Mouse (Mus musculus) neural tube, embryonic 14.5 days (tissue): ENCODE measurements around the gene Zan. TPM values are rescaled to one million over a fixed set of nuclear protein-coding genes. Genes with fewer than 3 reads are reported as not detected.
"Not testable (repeated sequence)": the region's sequence is repeated elsewhere in the genome, so short reads cannot be mapped to it uniquely, and the experiment has no call there.

Experiments used
- ATAC-seq: fragments of 200-750 bp; cut with Nextera tagmentation; 2 replicates; pipeline ENCODE4 v1.8.0; 2017; ENCODE audit warnings: low read depth, mild to moderate bottlenecking, moderate TSS enrichment, moderate library complexity
- H3K27ac ChIP-seq: fragments of 300-500 bp; sonication (generic); 2 replicates; pipeline ENCODE4 v1.5.1; 2014; ENCODE audit warnings: low read depth, mild to moderate bottlenecking, control low read depth, low read length, moderate library complexity, mixed read lengths
- H3K27me3 ChIP-seq: fragments of 300-500 bp; sonication (generic); 2 replicates; pipeline ENCODE4 v1.6.1; 2014; ENCODE audit warnings: low read length; ENCODE audit not compliant: control insufficient read depth, insufficient read depth
- H3K36me3 ChIP-seq: fragments of 300-500 bp; sonication (generic); 2 replicates; pipeline ENCODE4 v1.6.1; 2014; ENCODE audit warnings: low read length, mixed read lengths; ENCODE audit not compliant: control insufficient read depth, insufficient read depth
- H3K4me1 ChIP-seq: fragments of 300-500 bp; sonication (generic); 2 replicates; pipeline ENCODE4 v1.6.1; 2014; ENCODE audit warnings: low read length; ENCODE audit not compliant: control insufficient read depth, insufficient read depth
- H3K4me2 ChIP-seq: fragments of 300-500 bp; sonication (generic); 2 replicates; pipeline ENCODE4 v1.6.1; 2014; ENCODE audit warnings: mild to moderate bottlenecking, low read depth, low read length, control low read depth
- H3K4me3 ChIP-seq: fragments of 300-500 bp; sonication (generic); 2 replicates; pipeline ENCODE4 v1.5.1; 2014; ENCODE audit warnings: low read depth, low read length, control low read depth, mixed read lengths
- H3K9ac ChIP-seq: fragments of 300-500 bp; sonication (generic); replicated peaks from 2 replicates; pipeline ENCODE4 v1.6.1; 2014; ENCODE audit warnings: low read depth, mild to moderate bottlenecking, control low read depth, low read length, mixed read lengths
- H3K9me3 ChIP-seq: fragments of 300-500 bp; sonication (generic); 2 replicates; pipeline ENCODE4 v1.6.1; 2016; ENCODE audit warnings: low read length; ENCODE audit not compliant: control insufficient read depth
- WGBS: fragments of 180-500 bp; shearing (Covaris S2); extraction: QIAGEN DNeasy Blood & Tissue Kit; methylation state at CpG from one replicate; pipeline ENCODE4 v1.1.7; 2014; 5-methylcytosine and 5-hydroxymethylcytosine counted together
- polyA plus RNA-seq: library from polyadenylated mRNA; unstranded; fragments of >200 nt; fragmentation: Nextera tagmentation; extraction: Ambion mirVana; gene quantifications from 2 replicates; pipeline ENCODE4 v1.2.1, GENCODE M21; 2014

Gene Zan
- polyA plus RNA-seq, 1 experiment from 2014 or later: 0.08 TPM

DNA sequence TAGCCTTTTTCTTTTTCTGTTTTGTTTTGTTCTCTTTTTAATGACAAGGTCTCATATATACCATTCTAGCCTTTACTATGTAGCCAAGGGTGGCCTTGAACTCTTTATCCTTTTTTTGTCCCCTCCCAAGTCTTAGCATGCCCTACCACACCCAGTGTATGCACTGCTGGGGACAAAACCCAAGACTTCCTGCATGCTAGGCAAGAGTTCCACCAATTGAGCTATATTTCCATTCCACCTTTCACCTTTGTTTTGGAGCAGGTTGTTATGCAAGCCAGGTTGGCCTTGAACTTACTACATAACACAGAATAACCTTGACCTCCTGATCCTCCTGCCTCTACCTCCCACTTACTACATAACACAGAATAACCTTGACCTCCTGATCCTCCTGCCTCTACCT lies 31.3 kb downstream of the Zan start:
- Histone ChIP-seq H3K4me3 (no peak overlapping the region), H3K27me3 (no peaks in the 10 kb centered on the region), H3K4me2 (no peak overlapping the region), H3K4me1 (no peaks in the 10 kb centered on the region), H3K9ac (no peak overlapping the region), H3K9me3 (no peaks in the 10 kb centered on the region), H3K36me3 (no peaks in the 10 kb centered on the region), H3K27ac (no peak overlapping the region)
- no peak for ATAC-seq

DNA sequence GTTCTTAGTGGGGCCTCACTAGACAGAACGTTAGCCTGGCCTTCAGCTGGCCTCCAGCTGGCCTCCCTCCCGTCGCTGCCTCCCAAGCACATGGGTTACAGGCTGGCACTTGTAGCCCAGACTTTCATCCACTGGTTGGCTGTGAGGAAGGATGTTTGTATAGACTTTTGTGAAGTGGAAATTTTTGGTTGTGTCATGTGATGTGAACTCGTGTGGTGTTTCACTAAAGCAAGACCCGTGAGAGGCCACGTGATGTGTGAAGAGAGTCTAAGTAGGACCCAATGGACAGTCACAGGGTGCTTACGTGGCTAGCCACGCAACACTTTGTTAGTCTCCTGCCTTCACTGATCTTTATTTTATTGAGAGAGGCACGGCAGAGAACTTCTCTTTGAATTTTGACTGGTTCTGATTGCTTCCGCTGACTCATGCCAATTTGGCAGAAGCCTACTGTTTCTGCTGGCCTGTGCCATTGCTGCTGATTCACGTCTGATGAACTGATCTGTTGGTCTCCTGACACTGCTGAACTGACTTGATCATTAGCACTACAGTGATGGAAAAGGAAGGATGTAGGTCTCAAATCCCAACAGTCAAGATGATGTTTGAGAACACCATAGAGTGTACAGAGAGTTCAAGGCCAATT lies 36.5 kb downstream of the Zan start:
- WGBS: 89% methylated on average over 11 of the region's 11 CpGs
- H3K36me3 ChIP-seq: no peaks in the 10 kb centered on the region
- no peaks in the 10 kb centered on the region for H3K4me1 ChIP-seq
- no peak overlapping the region for H3K27ac ChIP-seq
- no peak for ATAC-seq
- no peak overlapping the region for H3K4me2 ChIP-seq
- no peak overlapping the region for H3K4me3 ChIP-seq
- no peaks in the 10 kb centered on the region for H3K27me3 ChIP-seq
- no peaks in the 10 kb centered on the region for H3K9me3 ChIP-seq
- H3K9ac ChIP-seq: no peak overlapping the region

DNA sequence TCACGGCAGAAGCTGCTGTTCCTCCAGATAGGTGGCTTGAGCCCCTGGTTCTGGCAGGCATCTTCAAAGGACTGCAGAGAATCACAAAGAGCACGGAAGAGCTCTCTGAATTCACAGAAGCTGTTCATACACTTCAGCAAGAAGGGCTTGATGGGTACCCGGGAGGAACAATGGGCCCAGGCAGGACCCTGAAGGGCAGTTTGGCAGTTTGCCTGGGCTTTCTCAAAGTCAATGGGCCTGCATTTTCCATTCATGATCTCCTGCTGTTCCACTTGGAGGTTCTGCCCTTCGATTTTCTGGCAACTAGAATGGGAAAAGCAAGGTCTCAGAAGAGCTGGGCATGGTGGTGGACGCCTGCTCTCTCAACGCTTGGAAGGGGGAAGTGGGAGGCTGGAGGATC lies 43.0 kb downstream of the Zan start:
- H3K36me3 ChIP-seq: no peaks in the 10 kb centered on the region
- WGBS: 42% methylated on average over 6 of the region's 6 CpGs

DNA sequence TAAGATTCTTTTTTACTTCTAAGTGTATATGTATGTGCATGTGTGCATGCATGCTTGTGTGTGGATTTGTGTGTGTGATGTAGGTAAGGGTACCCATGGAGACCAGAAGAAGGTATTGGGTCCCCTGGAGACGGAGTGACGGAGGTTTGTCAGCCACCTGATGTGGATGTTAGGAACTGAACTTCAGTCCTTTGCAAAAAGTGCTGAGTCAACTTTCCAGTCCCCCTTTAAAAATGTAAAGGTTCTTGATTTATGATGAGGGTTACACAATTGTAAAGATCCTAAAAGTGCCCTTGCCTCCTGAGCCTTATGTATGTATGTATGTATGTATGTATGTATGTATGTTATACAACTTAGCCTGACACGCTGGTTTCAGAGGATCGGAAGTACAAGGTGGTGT lies 46.5 kb downstream of the Zan start:
- not testable (repeated sequence) for H3K4me1 ChIP-seq, H3K4me2 ChIP-seq, H3K36me3 ChIP-seq, ATAC-seq, H3K4me3 ChIP-seq, H3K27ac ChIP-seq, H3K9ac ChIP-seq, H3K9me3 ChIP-seq, H3K27me3 ChIP-seq
- WGBS: 87% methylated on average over 4 of the region's 4 CpGs

More for the DNA sequence above, 43.0 kb downstream of the Zan start:
- no peak overlapping the region for H3K27ac ChIP-seq
- H3K4me1 ChIP-seq: no peaks in the 10 kb centered on the region
- H3K4me3 ChIP-seq: no peak overlapping the region
- H3K27me3 ChIP-seq: no peaks in the 10 kb centered on the region
- H3K9ac ChIP-seq: no peak overlapping the region
- no peaks in the 10 kb centered on the region for H3K9me3 ChIP-seq
- no peak overlapping the region for H3K4me2 ChIP-seq
- ATAC-seq: no peak

DNA sequence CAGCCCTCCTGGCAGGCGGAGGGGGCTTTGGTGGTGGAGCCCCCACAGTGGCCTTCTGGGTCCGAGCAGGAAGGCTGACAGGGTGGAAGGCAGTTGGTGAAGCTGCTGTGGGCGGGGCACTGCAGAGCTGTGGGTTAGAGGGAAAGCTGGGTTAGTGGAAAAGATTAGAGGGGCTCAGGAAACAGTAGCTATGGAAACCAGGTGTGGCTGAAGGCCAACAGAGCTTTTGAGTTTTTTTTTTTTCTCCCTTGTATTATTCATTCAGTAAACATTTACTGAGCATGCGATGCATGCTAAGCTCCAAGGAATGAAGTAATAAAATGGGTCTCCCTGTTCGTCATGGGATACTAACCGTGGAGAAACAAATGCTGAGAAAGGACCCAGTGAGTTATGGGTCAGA lies 51.2 kb downstream of the Zan start:
- Histone ChIP-seq H3K4me1 (no peaks in the 10 kb centered on the region), H3K36me3 (no peaks in the 10 kb centered on the region), H3K27ac (no peak overlapping the region), H3K9ac (no peak overlapping the region), H3K4me3 (no peak overlapping the region), H3K27me3 (no peaks in the 10 kb centered on the region), H3K9me3 (no peaks in the 10 kb centered on the region), H3K4me2 (no peak overlapping the region)
- no peak for ATAC-seq
- 61% methylated on average over 6 of the region's 6 CpGs for WGBS

DNA sequence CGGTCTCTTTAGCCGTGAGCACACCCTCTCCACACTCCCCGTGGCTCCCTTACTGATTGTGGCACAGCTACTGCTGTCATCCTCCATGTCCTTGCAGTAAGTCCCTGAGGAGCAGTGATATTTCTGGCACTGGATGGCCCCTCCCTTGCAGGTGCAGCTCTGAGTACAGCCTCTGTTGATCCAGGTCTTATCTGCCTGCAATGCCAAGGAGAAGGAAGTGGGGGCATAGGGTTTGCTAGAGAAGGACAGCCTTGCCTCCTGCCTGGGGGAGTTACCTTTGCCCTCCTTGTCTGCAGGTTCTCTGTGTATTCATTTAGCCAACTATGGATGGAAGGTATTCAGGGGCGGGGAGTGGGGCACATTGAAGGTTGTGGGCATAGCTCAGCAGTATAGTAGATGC lies 57.0 kb downstream of the Zan start:
- Histone ChIP-seq H3K27ac (no peak overlapping the region), H3K9me3 (no peaks in the 10 kb centered on the region), H3K27me3 (no peaks in the 10 kb centered on the region), H3K4me2 (no peak overlapping the region), H3K4me3 (no peak overlapping the region), H3K9ac (no peak overlapping the region), H3K4me1 (no peaks in the 10 kb centered on the region), H3K36me3 (no peaks in the 10 kb centered on the region)
- ATAC-seq: no peak
- WGBS: 80% methylated on average over 4 of the region's 4 CpGs

DNA sequence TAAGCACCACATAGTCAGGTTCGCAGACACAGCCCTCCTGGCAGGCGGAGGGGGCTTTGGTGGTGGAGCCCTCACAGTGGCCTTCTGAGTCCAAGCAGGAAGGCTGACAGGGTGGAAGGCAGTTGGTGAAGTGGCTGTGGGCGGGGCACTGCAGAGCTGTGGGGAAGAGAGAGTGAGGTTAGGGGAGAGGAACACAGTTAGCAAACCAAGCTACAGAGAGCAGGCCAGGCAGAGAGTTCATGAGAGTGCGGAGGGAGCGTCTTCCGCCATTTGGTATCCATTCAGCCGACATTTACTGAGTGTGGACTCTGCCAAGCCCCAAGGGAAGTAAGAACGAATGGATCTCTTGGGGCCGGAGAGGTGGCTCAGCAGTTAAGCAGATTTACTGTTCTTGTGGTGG lies 57.8 kb downstream of the Zan start:
- H3K36me3 ChIP-seq: no peaks in the 10 kb centered on the region
- H3K9ac ChIP-seq: no peak overlapping the region
- no peak for ATAC-seq
- H3K27me3 ChIP-seq: no peaks in the 10 kb centered on the region
- no peak overlapping the region for H3K4me2 ChIP-seq
- 73% methylated on average over 9 of the region's 9 CpGs for WGBS
- H3K27ac ChIP-seq: no peak overlapping the region
- H3K4me1 ChIP-seq: no peaks in the 10 kb centered on the region
- H3K9me3 ChIP-seq: no peaks in the 10 kb centered on the region
- H3K4me3 ChIP-seq: no peak overlapping the region

DNA sequence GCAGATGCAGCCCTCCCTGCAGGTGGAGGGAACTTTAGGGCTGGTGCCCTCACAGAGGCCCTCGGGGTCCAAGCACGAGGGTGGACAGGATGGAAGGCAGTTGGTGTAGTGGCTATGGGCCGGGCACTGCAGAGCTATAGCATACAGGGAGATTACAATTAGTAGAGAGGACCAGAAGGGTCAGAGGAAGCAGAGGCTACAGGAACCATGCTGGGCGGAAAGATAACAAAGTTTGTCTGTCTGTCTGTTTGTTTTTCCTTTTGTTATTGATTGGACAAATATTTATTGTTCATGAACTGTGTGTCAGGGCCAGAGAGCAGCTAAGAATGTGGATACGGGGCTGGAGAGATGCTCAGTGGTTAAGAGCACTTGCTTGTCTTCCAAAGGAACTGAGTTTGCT lies 62.6 kb downstream of the Zan start:
- H3K4me3 ChIP-seq: no peak overlapping the region
- H3K4me1 ChIP-seq: no peaks in the 10 kb centered on the region
- no peaks in the 10 kb centered on the region for H3K9me3 ChIP-seq
- no peaks in the 10 kb centered on the region for H3K27me3 ChIP-seq
- H3K4me2 ChIP-seq: no peak overlapping the region
- H3K27ac ChIP-seq: no peak overlapping the region
- ATAC-seq: no peak
- H3K9ac ChIP-seq: no peak overlapping the region
- no peaks in the 10 kb centered on the region for H3K36me3 ChIP-seq
- WGBS: 64% methylated on average over 5 of the region's 5 CpGs

DNA sequence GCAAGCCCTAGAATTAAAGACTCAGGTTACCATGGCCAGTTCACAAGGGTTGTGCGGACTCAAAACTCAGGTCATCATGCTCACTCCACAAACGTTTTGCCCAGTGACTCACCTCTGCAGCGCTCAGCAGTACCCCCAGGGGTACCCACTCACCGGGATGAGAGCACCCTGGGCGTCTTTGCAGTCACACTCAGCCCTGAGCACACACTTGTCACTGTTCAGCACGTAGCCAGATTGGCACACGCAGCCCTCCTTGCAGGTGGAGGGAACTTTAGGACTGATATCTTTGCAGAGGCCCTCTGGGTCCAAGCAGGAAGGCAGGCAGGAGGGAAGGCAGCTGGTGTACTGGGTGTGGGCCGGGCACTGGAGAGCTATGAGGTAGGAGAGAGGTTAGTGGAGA lies 65.6 kb downstream of the Zan start:
- no peak overlapping the region for H3K4me2 ChIP-seq
- H3K4me3 ChIP-seq: no peak overlapping the region
- H3K27ac ChIP-seq: no peak overlapping the region
- no peaks in the 10 kb centered on the region for H3K36me3 ChIP-seq
- ATAC-seq: no peak
- no peaks in the 10 kb centered on the region for H3K9me3 ChIP-seq
- H3K9ac ChIP-seq: no peak overlapping the region
- 78% methylated on average over 8 of the region's 8 CpGs for WGBS
- no peaks in the 10 kb centered on the region for H3K27me3 ChIP-seq
- no peaks in the 10 kb centered on the region for H3K4me1 ChIP-seq

DNA sequence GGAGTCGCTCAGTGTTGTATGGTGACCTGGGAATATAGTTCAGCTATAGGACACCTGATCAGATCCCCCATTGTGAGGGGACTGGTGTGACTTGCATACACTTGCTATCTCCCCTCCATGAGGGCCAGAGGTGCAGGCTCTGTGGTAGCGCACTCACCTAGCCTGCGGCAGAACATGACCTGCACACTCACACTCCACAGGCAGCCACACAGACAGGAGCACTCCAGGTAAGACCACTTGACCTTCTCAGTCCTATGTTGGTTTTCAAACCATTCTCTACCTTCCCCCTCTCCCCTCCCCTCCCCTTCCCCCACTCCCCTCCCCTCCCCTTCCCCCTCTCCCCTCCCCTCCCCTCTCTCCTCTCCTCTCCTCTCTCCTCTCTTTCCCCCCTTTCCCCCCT lies 66.3 kb downstream of the Zan start:
- Histone ChIP-seq H3K9me3 (no peaks in the 10 kb centered on the region), H3K4me3 (no peak overlapping the region), H3K27ac (no peak overlapping the region), H3K4me1 (no peaks in the 10 kb centered on the region), H3K36me3 (no peaks in the 10 kb centered on the region), H3K9ac (no peak overlapping the region), H3K4me2 (no peak overlapping the region), H3K27me3 (no peaks in the 10 kb centered on the region)
- 95% methylated on average over 3 of the region's 3 CpGs for WGBS
- no peak for ATAC-seq
